Mouse (Mus musculus) ovary, postnatal 14 days (tissue): ENCODE measurements at regions not wholly inside any gene's neighbourhood (a gene's known extent, or its start where the extent isn't known, plus 50 kb on each side); places are given as distances from the start of the nearest gene placed in this dataset.

Experiments
- DNase-seq: peaks from one replicate; pipeline ENCODE4 v3.0.0; 2022; ENCODE audit warnings: low spot score

GRCm38 (mm10) chr8:90762390-90762789, 54.8 kb downstream of the Gm19935 start:
- no peak for DNase-seq

GRCm38 (mm10) chr8:90761947-90762346, 55.2 kb downstream of the Gm19935 start:
- no peak for DNase-seq

- DNase-seq = no peak
These were observed 55.7 kb downstream of the Gm19935 start for GRCm38 (mm10) chr8:90761446-90761845.

- no peak for DNase-seq
These were observed 57.7 kb downstream of the Gm19935 start for GRCm38 (mm10) chr8:90759531-90759930.

- DNase-seq = no peak
These were observed 62.2 kb downstream of the Gm19935 start for GRCm38 (mm10) chr8:90755020-90755419.

- no peak for DNase-seq
These were observed 73.6 kb downstream of the Gm19935 start for GRCm38 (mm10) chr8:90743546-90743945.

GRCm38 (mm10) chr8:90740963-90741733, 76.0 kb downstream of the Gm19935 start:
- DNase-seq = no peak

GRCm38 (mm10) chr8:90740302-90740962, 76.8 kb downstream of the Gm19935 start:
- DNase-seq = no peak

GRCm38 (mm10) chr8:90728011-90728410, 89.2 kb downstream of the Gm19935 start:
- no peak for DNase-seq

- no peak for DNase-seq
These were observed 92.0 kb downstream of the Gm19935 start for GRCm38 (mm10) chr8:90725188-90725587.

- DNase-seq = no peak
These were observed 100.8 kb downstream of the Gm19935 start for GRCm38 (mm10) chr8:90716436-90716835.

GRCm38 (mm10) chr8:90708524-90708923, 108.7 kb downstream of the Gm19935 start:
- peak; percentile 43 for DNase-seq

- no peak for DNase-seq
These were observed 124.7 kb downstream of the Gm19935 start for GRCm38 (mm10) chr8:90692516-90692915.

GRCm38 (mm10) chr8:90685076-90685475, 132.1 kb downstream of the Gm19935 start:
- DNase-seq = no peak

- DNase-seq = no peak
These were observed 146.6 kb downstream of the Gm19935 start for GRCm38 (mm10) chr8:90670471-90671057.

GRCm38 (mm10) chr8:90669396-90669795, 147.8 kb downstream of the Gm19935 start:
- DNase-seq = no peak

GRCm38 (mm10) chr8:90659066-90659465, 158.1 kb downstream of the Gm19935 start:
- no peak for DNase-seq

- DNase-seq = peak; percentile 23
These were observed 159.5 kb downstream of the Gm19935 start for GRCm38 (mm10) chr8:90657641-90658051.

- no peak for DNase-seq
These were observed 160.1 kb downstream of the Gm19935 start for GRCm38 (mm10) chr8:90657116-90657515.

GRCm38 (mm10) chr8:90656436-90657090, 160.6 kb downstream of the Gm19935 start:
- DNase-seq = no peak

GRCm38 (mm10) chr8:90654786-90655185, 162.4 kb downstream of the Gm19935 start:
- DNase-seq = no peak

GRCm38 (mm10) chr8:90642392-90642791, 174.8 kb downstream of the Gm19935 start:
- DNase-seq = no peak

GRCm38 (mm10) chr8:90636770-90637169, 180.4 kb downstream of the Gm19935 start:
- no peak for DNase-seq
